Mouse (Mus musculus) stomach, embryonic 14.5 days (tissue): ENCODE measurements around the gene Cntnap5c. TPM values are rescaled to one million over a fixed set of nuclear protein-coding genes. Genes with fewer than 3 reads are reported as not detected.

Experiments
- ATAC-seq: fragments of 200-750 bp; cut with Nextera tagmentation; 2 replicates; pipeline ENCODE4 v1.8.0; 2017; ENCODE audit warnings: low read depth, moderate TSS enrichment; ENCODE audit not compliant: insufficient number of reproducible peaks, insufficient read depth, low FRiP score
- H3K27ac ChIP-seq: fragments of 300-500 bp; sonication (generic); 2 replicates; pipeline ENCODE4 v1.5.1; 2014; ENCODE audit warnings: mild to moderate bottlenecking, low read length, moderate library complexity, mixed read lengths
- H3K27me3 ChIP-seq: fragments of 300-500 bp; sonication (generic); 2 replicates; pipeline ENCODE4 v1.6.1; 2014; ENCODE audit warnings: low read length, control low read depth, mixed read lengths; ENCODE audit not compliant: control insufficient read depth, insufficient read depth
- H3K36me3 ChIP-seq: fragments of 300-500 bp; sonication (generic); 2 replicates; pipeline ENCODE4 v1.6.1; 2014; ENCODE audit warnings: mild to moderate bottlenecking, control low read depth, low read length, moderate library complexity, mixed read lengths; ENCODE audit not compliant: control insufficient read depth, insufficient read depth
- H3K4me1 ChIP-seq: fragments of 300-500 bp; sonication (generic); 2 replicates; pipeline ENCODE4 v1.6.1; 2014; ENCODE audit warnings: low read length, control low read depth, mixed read lengths; ENCODE audit not compliant: control insufficient read depth, insufficient read depth
- H3K4me2 ChIP-seq: fragments of 300-500 bp; sonication (generic); replicated peaks from 2 replicates; pipeline ENCODE4 v1.6.1; 2014; ENCODE audit warnings: low read depth, low read length, control low read depth
- H3K4me3 ChIP-seq: fragments of 300-500 bp; sonication (generic); 2 replicates; pipeline ENCODE4 v1.5.1; 2014; ENCODE audit warnings: low read depth, low read length, control low read depth
- H3K9ac ChIP-seq: fragments of 300-500 bp; sonication (generic); replicated peaks from 2 replicates; pipeline ENCODE4 v1.6.1; 2014; ENCODE audit warnings: low read depth, mild to moderate bottlenecking, control low read depth, low read length, moderate library complexity, mixed read lengths
- H3K9me3 ChIP-seq: fragments of 300-500 bp; sonication (generic); 2 replicates; pipeline ENCODE4 v1.6.1; 2016; ENCODE audit warnings: low read depth, low read length, control low read depth; ENCODE audit not compliant: control insufficient read depth
- WGBS: fragments of 180-500 bp; shearing (Covaris S2); extraction: QIAGEN DNeasy Blood & Tissue Kit; methylation state at CpG from one replicate; pipeline ENCODE4 v1.1.7; 2014; 5-methylcytosine and 5-hydroxymethylcytosine counted together
- polyA plus RNA-seq: library from polyadenylated mRNA; unstranded; fragments of >200 nt; fragmentation: Nextera tagmentation; extraction: Ambion mirVana; gene quantifications from 2 replicates; pipeline ENCODE4 v1.2.1, GENCODE M21; 2014

Cntnap5c gene
- polyA plus RNA-seq, 1 experiment from 2014 or later, result not detected

DNA sequence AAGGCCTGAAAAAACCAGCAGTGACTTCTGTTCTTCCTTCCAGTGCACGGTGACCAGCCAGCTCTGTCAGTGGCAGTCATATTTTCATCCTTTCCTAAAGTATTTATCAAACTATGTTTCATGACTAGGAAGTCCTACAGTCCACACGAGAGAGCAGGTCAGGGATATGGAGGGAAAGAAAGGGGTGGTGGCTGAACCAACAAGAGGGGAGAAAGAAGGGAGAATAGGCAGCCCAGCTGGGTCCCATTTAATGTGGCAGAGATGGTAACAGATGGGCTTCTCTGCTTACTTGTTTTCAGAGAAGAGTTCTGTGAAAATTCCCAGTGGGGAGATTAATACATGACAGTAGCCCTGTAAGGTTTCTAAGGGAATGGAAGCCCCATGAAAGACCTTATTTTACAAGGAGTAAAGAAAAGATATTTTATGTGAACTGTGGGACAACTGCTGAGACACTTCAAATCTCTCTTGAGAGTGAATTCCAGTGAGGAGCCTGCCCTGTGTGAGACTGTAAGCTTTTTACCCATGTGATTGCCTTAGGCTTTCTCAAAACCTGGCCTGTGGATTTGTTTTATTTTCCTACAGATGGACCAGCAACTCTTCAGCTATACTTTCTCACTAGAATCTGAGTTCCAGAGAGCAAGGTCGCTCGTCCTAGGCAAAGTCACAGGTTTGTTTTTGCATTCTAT, 594.4 kb downstream of the Cntnap5c start:
- no peak for ATAC-seq
- Histone ChIP-seq H3K4me2 (no peak overlapping the region), H3K9ac (no peak overlapping the region), H3K4me1 (no peaks in the 10 kb centered on the region), H3K36me3 (no peaks in the 10 kb centered on the region), H3K9me3 (no peaks in the 10 kb centered on the region), H3K27me3 (no peaks in the 10 kb centered on the region), H3K27ac (no peak overlapping the region), H3K4me3 (no peak overlapping the region)
- 69% methylated on average over 4 of the region's 4 CpGs for WGBS

DNA sequence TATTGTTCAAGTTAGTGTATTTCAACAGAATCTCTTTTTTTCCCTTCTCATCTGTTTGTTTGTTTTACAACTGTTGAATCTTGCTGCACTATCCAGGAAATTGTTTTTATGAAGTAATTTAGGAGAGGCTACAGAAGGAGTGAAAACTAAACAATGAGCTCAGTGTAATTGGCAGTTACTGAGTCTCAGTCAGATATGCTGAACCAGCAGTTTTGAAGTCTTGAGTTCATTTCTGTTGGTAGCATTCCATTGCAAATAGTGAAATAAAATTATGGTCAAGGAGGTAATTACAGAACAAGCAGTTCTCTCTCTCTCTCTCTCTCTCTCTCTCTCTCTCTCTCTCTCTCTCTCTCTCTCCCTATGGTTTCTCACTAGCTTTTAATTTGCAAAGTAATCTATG, 600.7 kb downstream of the Cntnap5c start:
- Histone ChIP-seq H3K4me3 (no peak overlapping the region), H3K4me2 (no peak overlapping the region), H3K9ac (no peak overlapping the region), H3K4me1 (no peaks in the 10 kb centered on the region), H3K27ac (no peak overlapping the region), H3K9me3 (no peaks in the 10 kb centered on the region), H3K36me3 (no peaks in the 10 kb centered on the region), H3K27me3 (no peaks in the 10 kb centered on the region)
- no peak for ATAC-seq

DNA sequence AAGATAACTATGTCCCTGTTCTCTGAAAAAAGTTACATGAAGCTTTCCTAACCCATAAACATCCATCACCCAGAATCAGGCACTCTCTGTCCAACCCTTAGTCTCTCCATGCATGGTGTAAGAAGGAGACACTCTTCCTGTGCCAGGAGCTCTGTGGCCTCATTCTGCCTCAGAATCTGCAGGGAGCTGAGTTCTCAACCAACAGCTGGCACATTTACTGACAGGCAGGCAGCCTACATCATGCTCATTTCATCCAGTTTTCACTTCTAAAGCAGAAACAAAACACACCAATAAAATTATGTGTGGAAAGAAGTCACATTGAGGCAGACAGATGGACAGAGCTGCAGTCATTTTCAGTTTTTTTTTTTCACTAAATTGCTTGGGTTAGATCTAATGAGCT, 638.4 kb downstream of the Cntnap5c start:
- Histone ChIP-seq H3K9me3 (no peaks in the 10 kb centered on the region), H3K27me3 (no peaks in the 10 kb centered on the region), H3K9ac (no peak overlapping the region), H3K4me1 (no peaks in the 10 kb centered on the region), H3K36me3 (no peaks in the 10 kb centered on the region), H3K4me3 (no peak overlapping the region), H3K27ac (no peak overlapping the region), H3K4me2 (no peak overlapping the region)
- no peak for ATAC-seq

DNA sequence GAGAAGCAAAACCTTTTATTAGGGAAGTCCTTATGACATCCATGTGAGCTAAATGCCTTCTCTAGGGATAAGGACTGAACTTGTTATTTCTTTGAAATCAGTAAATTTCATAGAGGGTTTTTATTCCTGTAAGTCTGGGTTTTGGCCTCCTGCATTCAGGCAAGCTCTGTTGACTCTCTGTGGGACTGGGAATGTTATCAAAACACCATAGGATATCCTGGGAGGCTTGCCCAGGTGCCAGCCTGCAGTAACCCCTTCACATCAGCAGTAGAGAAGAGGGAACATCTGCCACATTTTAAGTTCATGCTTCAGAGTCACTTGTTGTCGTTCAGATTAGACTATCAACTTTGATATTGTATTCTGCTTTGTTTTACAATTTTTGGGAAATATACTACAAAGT, 639.4 kb downstream of the Cntnap5c start:
- Histone ChIP-seq H3K4me3 (no peak overlapping the region), H3K27me3 (no peaks in the 10 kb centered on the region), H3K36me3 (no peaks in the 10 kb centered on the region), H3K27ac (no peak overlapping the region), H3K4me1 (no peaks in the 10 kb centered on the region), H3K4me2 (no peak overlapping the region), H3K9me3 (no peaks in the 10 kb centered on the region), H3K9ac (no peak overlapping the region)
- no peak for ATAC-seq
- WGBS, result 79% methylated on average over 1 of the region's 1 CpGs

DNA sequence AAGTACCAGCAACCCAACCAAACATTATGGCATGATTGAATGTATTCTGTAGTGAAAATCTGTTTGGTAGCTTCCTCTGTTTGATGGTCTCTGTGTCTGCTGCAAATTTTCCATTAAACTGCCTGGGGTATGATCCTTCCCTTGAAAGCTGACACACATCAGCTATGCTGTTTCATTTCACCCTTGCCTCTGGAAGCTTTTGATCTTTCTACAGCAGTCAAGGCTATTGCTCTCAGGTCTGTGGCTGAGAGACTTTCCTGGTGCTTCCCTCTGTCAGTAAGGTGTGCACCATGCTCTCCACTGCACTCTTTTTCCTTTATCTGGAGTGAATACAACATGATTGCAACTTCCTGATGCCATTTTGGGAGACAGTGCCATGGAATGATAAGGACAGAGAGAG, 668.1 kb downstream of the Cntnap5c start:
- no peaks in the 10 kb centered on the region for H3K4me1 ChIP-seq
- ATAC-seq, result no peak

More for the DNA sequence above, 668.1 kb downstream of the Cntnap5c start:
- no peak overlapping the region for H3K4me3 ChIP-seq
- H3K9ac ChIP-seq, result no peak overlapping the region
- no peak overlapping the region for H3K4me2 ChIP-seq
- H3K27ac ChIP-seq, result no peak overlapping the region
- H3K36me3 ChIP-seq, result no peaks in the 10 kb centered on the region
- H3K27me3 ChIP-seq, result no peaks in the 10 kb centered on the region
- no peaks in the 10 kb centered on the region for H3K9me3 ChIP-seq

Other genes with a start within 250 kb of the Cntnap5c start
- gene Vmn2r120, start 224.1 kb upstream of the Cntnap5c start, polyA plus RNA-seq, result not detected in 2 replicates
- not detected in 2 replicates for gene Gm21834, start 27.4 kb upstream of the Cntnap5c start, polyA plus RNA-seq